17 mouse cellular contexts compared by ENCODE assay signal in the genomic region with DNA sequence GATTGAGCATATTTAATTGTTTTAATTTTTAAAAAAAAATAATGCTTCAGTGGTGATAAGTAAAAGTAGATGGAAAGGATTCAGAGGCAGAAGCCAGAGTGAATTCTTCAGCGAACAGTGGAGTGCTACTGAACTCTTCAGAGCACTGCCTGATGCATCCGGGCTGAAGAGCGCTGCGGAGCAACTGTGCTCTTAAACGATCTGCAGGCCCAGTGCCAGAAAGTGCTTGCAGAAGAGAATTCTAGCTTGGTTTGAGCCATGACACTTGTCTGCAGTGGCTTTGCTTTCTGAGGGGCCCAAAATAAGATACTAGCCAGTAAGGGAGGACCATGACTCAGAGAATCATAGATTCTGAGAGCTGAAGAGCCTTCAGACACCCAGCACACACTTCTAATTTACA. TPM values are rescaled to one million over a fixed set of nuclear protein-coding genes. Genes with fewer than 3 reads are reported as not detected.
A peak's percentile ranks its signal among the peaks of the same experiment; 100 is the strongest.
DNase-seq lines count a peak whose midpoint lies in the region; ATAC-seq lines count a peak whose summit lies in the region.
"Had no signal": no experiment of that assay in that cellular context is flagged by ENCODE, and none has a peak within 500 bp of the region (broad histone marks: within the 10 kb centered on the region; RNA-seq: fewer than 3 reads in every experiment).

No protein-coding gene starts in this region.

- DNase-seq in forebrain, embryonic 11.5 days (ENCODE audit: low spot score): peak; percentile 13
- peak; percentile 19 for DNase-seq in kidney, postnatal 14 days
- no peak for DNase-seq in kidney, adult 18-20 months
- peak; percentile 41 for DNase-seq in midbrain, embryonic 14.5 days
- peak; percentile 39 for DNase-seq in telencephalon, adult 2 months (ENCODE audit: low read depth, low spot score)
- DNase-seq in adipocyte (ENCODE audit: low spot score): no peak
- DNase-seq: cerebellum, adult 18-20 months had no signal

- no peak overlapping the region for H3K9ac ChIP-seq in forebrain, embryonic 11.5 days (ENCODE audit: low read length)
- H3K9ac ChIP-seq in forebrain, embryonic 15.5 days (replicated peaks): no peak overlapping the region
- no peak overlapping the region for H3K9ac ChIP-seq in midbrain, embryonic 14.5 days (replicated peaks; ENCODE audit: low read length)
- H3K9ac ChIP-seq in midbrain, embryonic 15.5 days: no peak overlapping the region
- H3K9ac ChIP-seq: kidney, embryonic 15.5 days; limb, embryonic 15.5 days; neural tube, embryonic 12.5 days had no signal

- H3K4me3 ChIP-seq in forebrain, embryonic 11.5 days (ENCODE audit: low read depth, low read length): no peak overlapping the region
- no peak overlapping the region for H3K4me3 ChIP-seq in forebrain, embryonic 15.5 days
- H3K4me3 ChIP-seq in midbrain, embryonic 14.5 days (replicated peaks; ENCODE audit: low read depth, low read length): no peak overlapping the region
- no peak overlapping the region for H3K4me3 ChIP-seq in midbrain, embryonic 15.5 days
- H3K4me3 ChIP-seq: kidney, embryonic 15.5 days; limb, embryonic 15.5 days; neural tube, embryonic 12.5 days had no signal

- 89% methylated on average over 5 of the region's 5 CpGs for WGBS in forebrain, embryonic 11.5 days
- WGBS in forebrain, embryonic 15.5 days: 45% methylated on average over 5 of the region's 5 CpGs
- 83% methylated on average over 5 of the region's 5 CpGs for WGBS in midbrain, embryonic 14.5 days
- WGBS in midbrain, embryonic 15.5 days: 81% methylated on average over 5 of the region's 5 CpGs

- no peaks in the 10 kb centered on the region for H3K4me1 ChIP-seq in forebrain, embryonic 11.5 days (replicated peaks; ENCODE audit: control insufficient read depth, insufficient read depth, low read length)
- no peaks in the 10 kb centered on the region for H3K4me1 ChIP-seq in forebrain, embryonic 15.5 days
- no peaks in the 10 kb centered on the region for H3K4me1 ChIP-seq in midbrain, embryonic 14.5 days (ENCODE audit: control insufficient read depth, insufficient read depth, low read length)
- no peaks in the 10 kb centered on the region for H3K4me1 ChIP-seq in midbrain, embryonic 15.5 days
- H3K4me1 ChIP-seq: kidney, embryonic 15.5 days; limb, embryonic 15.5 days; neural tube, embryonic 12.5 days had no signal

- no peak for ATAC-seq in forebrain, embryonic 11.5 days (replicated peaks; ENCODE audit: low FRiP score)
- ATAC-seq in forebrain, embryonic 15.5 days (replicated peaks): no peak
- no peak for ATAC-seq in midbrain, embryonic 14.5 days (ENCODE audit: low FRiP score, low TSS enrichment)
- ATAC-seq in midbrain, embryonic 15.5 days (replicated peaks): no peak
- ATAC-seq: hindbrain, embryonic 16.5 days; lung, postnatal 0 days had no signal

- H3K4me2 ChIP-seq in forebrain, embryonic 11.5 days (ENCODE audit: low read depth, low read length, severe bottlenecking): no peak overlapping the region
- no peak overlapping the region for H3K4me2 ChIP-seq in forebrain, embryonic 15.5 days (replicated peaks)
- no peak overlapping the region for H3K4me2 ChIP-seq in midbrain, embryonic 14.5 days (ENCODE audit: low read length)
- H3K4me2 ChIP-seq in midbrain, embryonic 15.5 days: no peak overlapping the region
- H3K4me2 ChIP-seq: kidney, embryonic 15.5 days; limb, embryonic 15.5 days; midbrain, embryonic 11.5 days; neural tube, embryonic 12.5 days had no signal

- no peaks in the 10 kb centered on the region for H3K36me3 ChIP-seq in forebrain, embryonic 11.5 days (ENCODE audit: control insufficient read depth, insufficient read depth, low read length)
- no peaks in the 10 kb centered on the region for H3K36me3 ChIP-seq in forebrain, embryonic 15.5 days
- no peaks in the 10 kb centered on the region for H3K36me3 ChIP-seq in midbrain, embryonic 14.5 days (ENCODE audit: control insufficient read depth, insufficient read depth, low read length)
- no peaks in the 10 kb centered on the region for H3K36me3 ChIP-seq in midbrain, embryonic 15.5 days (replicated peaks)
- H3K36me3 ChIP-seq: kidney, embryonic 15.5 days; limb, embryonic 15.5 days; neural tube, embryonic 12.5 days had no signal

- H3K9me3 ChIP-seq in forebrain, embryonic 11.5 days (ENCODE audit: control insufficient read depth, low read length): no peaks in the 10 kb centered on the region
- no peaks in the 10 kb centered on the region for H3K9me3 ChIP-seq in forebrain, embryonic 15.5 days
- H3K9me3 ChIP-seq in midbrain, embryonic 14.5 days (ENCODE audit: control insufficient read depth, low read length): no peaks in the 10 kb centered on the region
- no peaks in the 10 kb centered on the region for H3K9me3 ChIP-seq in midbrain, embryonic 15.5 days
- H3K9me3 ChIP-seq: kidney, embryonic 15.5 days; limb, embryonic 15.5 days; neural tube, embryonic 12.5 days had no signal

- H3K27ac ChIP-seq in forebrain, embryonic 11.5 days (ENCODE audit: low read depth, low read length): no peak overlapping the region
- no peak overlapping the region for H3K27ac ChIP-seq in forebrain, embryonic 15.5 days (replicated peaks)
- no peak overlapping the region for H3K27ac ChIP-seq in midbrain, embryonic 14.5 days (replicated peaks; ENCODE audit: low read depth, low read length)
- no peak overlapping the region for H3K27ac ChIP-seq in midbrain, embryonic 15.5 days
- H3K27ac ChIP-seq: kidney, embryonic 15.5 days; limb, embryonic 15.5 days; neural tube, embryonic 12.5 days had no signal

- H3K27me3 ChIP-seq in forebrain, embryonic 11.5 days (ENCODE audit: control insufficient read depth, insufficient read depth, low read length): no peaks in the 10 kb centered on the region
- H3K27me3 ChIP-seq in forebrain, embryonic 15.5 days: no peaks in the 10 kb centered on the region
- no peaks in the 10 kb centered on the region for H3K27me3 ChIP-seq in midbrain, embryonic 14.5 days (ENCODE audit: control insufficient read depth, insufficient read depth, low read length)
- H3K27me3 ChIP-seq in midbrain, embryonic 15.5 days (replicated peaks): no peaks in the 10 kb centered on the region
- H3K27me3 ChIP-seq: kidney, embryonic 15.5 days; limb, embryonic 15.5 days; neural tube, embryonic 12.5 days had no signal

RNA-seq across cellular contexts. Expression of gene Gm17662, which starts 28.2 kb away (rescaled TPM):
- not detected in 2 replicates for polyA plus RNA-seq in forebrain, embryonic 11.5 days (2014; fragmentation: Nextera tagmentation; extraction: Ambion mirVana)
- polyA plus RNA-seq in forebrain, embryonic 15.5 days (2015; fragmentation: Nextera tagmentation; extraction: Ambion mirVana): not detected in 2 replicates
- polyA plus RNA-seq in midbrain, embryonic 14.5 days (2014; fragmentation: Nextera tagmentation; extraction: Ambion mirVana): not detected in 2 replicates
- polyA plus RNA-seq in midbrain, embryonic 15.5 days (2015; fragmentation: Nextera tagmentation; extraction: Ambion mirVana): not detected in 2 replicates
- polyA plus RNA-seq: heart, embryonic 16.5 days; hindbrain, embryonic 16.5 days; kidney, embryonic 15.5 days; limb, embryonic 15.5 days; lung, postnatal 0 days; midbrain, embryonic 11.5 days; neural tube, embryonic 12.5 days; thymus, postnatal 0 days had no signal

RNA-seq across cellular contexts. Expression of gene C8a, which starts 47.3 kb away (rescaled TPM):
- not detected in 2 replicates for polyA plus RNA-seq in forebrain, embryonic 11.5 days (2014; fragmentation: Nextera tagmentation; extraction: Ambion mirVana)
- polyA plus RNA-seq in forebrain, embryonic 15.5 days (2015; fragmentation: Nextera tagmentation; extraction: Ambion mirVana): not detected in 2 replicates
- 0.11 TPM in 1 of 2 replicates, not detected in the other for polyA plus RNA-seq in midbrain, embryonic 14.5 days (2014; fragmentation: Nextera tagmentation; extraction: Ambion mirVana)
- not detected in 2 replicates for polyA plus RNA-seq in midbrain, embryonic 15.5 days (2015; fragmentation: Nextera tagmentation; extraction: Ambion mirVana)
- polyA plus RNA-seq: heart, embryonic 16.5 days; hindbrain, embryonic 16.5 days; lung, postnatal 0 days; midbrain, embryonic 11.5 days; neural tube, embryonic 12.5 days; thymus, postnatal 0 days had no signal

Comparison
In these comparisons a context has a peak if more than half of its experiments do, and no peak if none do; other contexts are left out.
1. DNase-seq: peak in forebrain, embryonic 11.5 days (single experiment), kidney, postnatal 14 days (single experiment), midbrain, embryonic 14.5 days (single experiment) and telencephalon, adult 2 months (single experiment); none in kidney, adult 18-20 months (single experiment) and adipocyte (single experiment).